Mouse (Mus musculus): ENCODE data around the gene S100a1.

The S100a1 gene

GRCm38 (mm10) chr3:90509747-90510123 lies 4.5 kb downstream of the S100a1 start:
- no peak for DNase-seq (ENCODE audit: low read depth)

GRCm38 (mm10) chr3:90508950-90509746 lies 5.0 kb downstream of the S100a1 start, which contains the start of gene Chtop:
TSS of gene Chtop (minus strand) at chr3:90509498.
- peak; percentile 99 for DNase-seq (ENCODE audit: low read depth)

GRCm38 (mm10) chr3:90508287-90508949 lies 5.8 kb downstream of the S100a1 start:
- no peak for DNase-seq (ENCODE audit: low read depth)

GRCm38 (mm10) chr3:90506362-90506761 lies 7.8 kb downstream of the S100a1 start:
- no peak for DNase-seq (ENCODE audit: low read depth)

- DNase-seq (ENCODE audit: low read depth) = no peak
These were observed 9.0 kb downstream of the S100a1 start for GRCm38 (mm10) chr3:90505216-90505615.

- no peak for DNase-seq (ENCODE audit: low read depth)
These were observed 10.7 kb downstream of the S100a1 start for GRCm38 (mm10) chr3:90503444-90503843.

GRCm38 (mm10) chr3:90497597-90497996 lies 16.6 kb downstream of the S100a1 start:
- DNase-seq (ENCODE audit: low read depth) = no peak

GRCm38 (mm10) chr3:90495850-90496525 lies 18.2 kb downstream of the S100a1 start:
- no peak for DNase-seq (ENCODE audit: low read depth)

GRCm38 (mm10) chr3:90493831-90494540 lies 20.2 kb downstream of the S100a1 start:
- DNase-seq (ENCODE audit: low read depth) = no peak

- DNase-seq (ENCODE audit: low read depth) = peak; percentile 81
These were observed 22.8 kb downstream of the S100a1 start for GRCm38 (mm10) chr3:90491350-90491749.

GRCm38 (mm10) chr3:90490696-90491256 lies 23.4 kb downstream of the S100a1 start, which contains the start of gene Snapin:
TSS of gene Snapin (minus strand) at chr3:90491033.
- peak; percentile 97 for DNase-seq (ENCODE audit: low read depth)

GRCm38 (mm10) chr3:90488576-90488975 lies 25.6 kb downstream of the S100a1 start:
- peak; percentile 50 for DNase-seq (ENCODE audit: low read depth)

GRCm38 (mm10) chr3:90486998-90487397 lies 27.2 kb downstream of the S100a1 start:
- DNase-seq (ENCODE audit: low read depth) = no peak

GRCm38 (mm10) chr3:90475831-90476611 lies 38.2 kb downstream of the S100a1 start, which contains the start of gene Ilf2:
TSS of gene Ilf2 (plus strand) at chr3:90476126.
- peak; percentile 99 for DNase-seq (ENCODE audit: low read depth)

GRCm38 (mm10) chr3:90475151-90475830 lies 38.9 kb downstream of the S100a1 start:
- peak; percentile 40 for DNase-seq (ENCODE audit: low read depth)

- DNase-seq (ENCODE audit: low read depth) = peak; percentile 82
These were observed 42.0 kb downstream of the S100a1 start for GRCm38 (mm10) chr3:90472213-90472612.

GRCm38 (mm10) chr3:90467618-90468300 lies 46.4 kb downstream of the S100a1 start:
- peak; percentile 91 for DNase-seq (ENCODE audit: low read depth)

- peak; percentile 85 for DNase-seq (ENCODE audit: low read depth)
These were observed 47.9 kb downstream of the S100a1 start for GRCm38 (mm10) chr3:90466311-90466766.

GRCm38 (mm10) chr3:90465686-90466310 lies 48.4 kb downstream of the S100a1 start, which contains the start of gene Npr1:
TSS of gene Npr1 (minus strand) at chr3:90465866.
- no peak for DNase-seq (ENCODE audit: low read depth)
